Mouse (Mus musculus): Measurements from ENCODE around the gene Chpt1.

Gene Chpt1

DNA sequence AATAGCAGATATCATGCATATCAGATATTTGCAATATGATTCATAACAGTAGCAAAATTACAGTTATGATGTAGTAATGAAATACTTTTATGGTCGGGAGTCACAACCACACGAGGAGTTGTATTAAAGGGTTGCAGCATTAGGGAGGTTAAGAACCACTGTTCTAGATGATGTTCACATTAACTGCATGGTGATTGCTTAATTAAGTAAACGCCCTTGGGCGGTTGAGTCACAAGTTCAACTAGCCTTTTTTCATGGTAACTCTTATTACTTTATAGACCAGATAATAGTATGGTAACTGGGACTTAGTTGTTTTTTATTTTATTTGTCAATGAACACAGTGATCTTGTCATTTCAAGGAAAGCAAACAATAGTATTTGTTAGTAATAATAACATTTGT lies 100.9 kb downstream of the Chpt1 start:
- no peak for DNase-seq
